Mouse (Mus musculus) CH12.LX (cell line): ENCODE measurements around the gene Pofut1. TPM values are rescaled to one million over a fixed set of nuclear protein-coding genes. Genes with fewer than 3 reads are reported as not detected.

Experiments
- DNase-seq: peaks from one replicate; pipeline ENCODE4 v3.0.0-alpha.2; 2013; ENCODE audit errors: extremely low read depth
- H3K27ac ChIP-seq: 2 replicates; pipeline ENCODE4 v1.5.1; 2012; ENCODE audit warnings: low read depth, mild to moderate bottlenecking, control low read depth, moderate library complexity; ENCODE audit not compliant: insufficient read depth
- H3K27me3 ChIP-seq: replicated peaks from 2 replicates; pipeline ENCODE3; 2012; ENCODE audit warnings: inconsistent platforms
- H3K36me3 ChIP-seq, 2 experiments: replicated peaks in 1 of 2; 2 replicates each; pipeline versions ENCODE3 to v1.6.1; 2012; ENCODE audit warnings: inconsistent platforms in 1 of 2, low read length in 1 of 2, mild to moderate bottlenecking in 1 of 2, mixed read lengths in 1 of 2, moderate library complexity in 1 of 2; ENCODE audit not compliant: control insufficient read depth in 1 of 2, insufficient read depth in 1 of 2
- H3K4me1 ChIP-seq, 2 experiments: 2 replicates each; pipeline ENCODE4 v1.6.1; 2012; ENCODE audit warnings: inconsistent platforms in 1 of 2, moderate library complexity in 1 of 2; ENCODE audit not compliant: insufficient read depth in 2 of 2, control insufficient read depth in 1 of 2
- H3K4me2 ChIP-seq: 2 replicates; pipeline ENCODE4 v1.6.1; 2012; ENCODE audit warnings: low read depth, mild to moderate bottlenecking, control low read depth; ENCODE audit not compliant: poor library complexity, insufficient read depth, severe bottlenecking
- H3K4me3 ChIP-seq, 3 experiments: fragments of 150-350 bp in 1 of 3; sonication (generic) in 1 of 3; replicated peaks in 1 of 3; 2 replicates each; pipeline versions ENCODE3 to v1.5.1; 2011 to 2012; ENCODE audit warnings: low read depth in 2 of 3, low read length in 2 of 3, mild to moderate bottlenecking in 2 of 3, moderate library complexity in 2 of 3, control low read depth in 1 of 3, improper control_type of control experiment in 1 of 3, inconsistent platforms in 1 of 3, mixed read lengths in 1 of 3; ENCODE audit not compliant: poor library complexity in 1 of 3
- H3K79me2 ChIP-seq: replicated peaks from 2 replicates; pipeline ENCODE4 v1.6.1; 2012; ENCODE audit warnings: mild to moderate bottlenecking, moderate library complexity; ENCODE audit not compliant: control insufficient read depth, poor library complexity, insufficient read depth, severe bottlenecking; ENCODE audit errors: extremely low read depth
- H3K9ac ChIP-seq: 2 replicates; pipeline ENCODE4 v1.6.1; 2012; ENCODE audit warnings: low read depth, mild to moderate bottlenecking, control low read depth, moderate library complexity; ENCODE audit not compliant: insufficient read depth
- H3K9me3 ChIP-seq: replicated peaks from 2 replicates; pipeline ENCODE3; 2012; ENCODE audit warnings: low read length, inconsistent platforms, mixed read lengths
- BHLHE40 ChIP-seq: IDR thresholded peaks from 2 replicates; pipeline ENCODE4 v1.6.1; 2011; ENCODE audit warnings: mild to moderate bottlenecking, low read depth, low read length, improper control_type of control experiment
- CTCF ChIP-seq, 2 experiments: IDR thresholded peaks in 1 of 2; conservative IDR thresholded peaks in 1 of 2; 2 replicates each; pipeline ENCODE4 v1.5.1; 2011 to 2012; ENCODE audit warnings: low read depth in 2 of 2, low read length in 2 of 2, improper control_type of control experiment in 1 of 2, inconsistent platforms in 1 of 2, mild to moderate bottlenecking in 1 of 2, moderate library complexity in 1 of 2
- E2F4 ChIP-seq: IDR thresholded peaks from 2 replicates; pipeline ENCODE4 v1.6.1; 2011; ENCODE audit warnings: low read depth, low read length, improper control_type of control experiment; ENCODE audit not compliant: insufficient replicate concordance
- ELF1 ChIP-seq: IDR thresholded peaks from 2 replicates; pipeline ENCODE4 v1.6.1; 2014; ENCODE audit warnings: low read depth, mild to moderate bottlenecking, inconsistent platforms, low read length, improper control_type of control experiment
- GABPA ChIP-seq: IDR thresholded peaks from 2 replicates; pipeline ENCODE4 v1.6.1; 2012; ENCODE audit warnings: low read depth, low read length, improper control_type of control experiment, inconsistent platforms; ENCODE audit not compliant: insufficient replicate concordance
- HCFC1 ChIP-seq: IDR thresholded peaks from 2 replicates; pipeline ENCODE4 v1.6.1; 2012; ENCODE audit warnings: low read depth, mild to moderate bottlenecking, inconsistent platforms, low read length, improper control_type of control experiment
- IRF4 ChIP-seq: IDR thresholded peaks from 2 replicates; pipeline ENCODE4 v1.6.1; 2014; ENCODE audit warnings: low read depth, mild to moderate bottlenecking, inconsistent platforms, low read length, improper control_type of control experiment
- JUN ChIP-seq: IDR thresholded peaks from 2 replicates; pipeline ENCODE4 v1.6.1; 2011; ENCODE audit warnings: low read depth, mild to moderate bottlenecking, low read length, improper control_type of control experiment, moderate library complexity; ENCODE audit not compliant: insufficient read depth
- JUND ChIP-seq: conservative IDR thresholded peaks from 2 replicates; pipeline ENCODE4 v1.6.1; 2011; ENCODE audit warnings: low read depth, low read length, improper control_type of control experiment
- MAFK ChIP-seq: IDR thresholded peaks from 2 replicates; pipeline ENCODE4 v1.6.1; 2011; ENCODE audit warnings: low read length, improper control_type of control experiment; ENCODE audit not compliant: insufficient replicate concordance
- MAZ ChIP-seq: IDR thresholded peaks from 2 replicates; pipeline ENCODE4 v1.6.1; 2012; ENCODE audit warnings: low read depth, mild to moderate bottlenecking, inconsistent platforms, low read length, improper control_type of control experiment, moderate library complexity
- MEF2A ChIP-seq: IDR thresholded peaks from 2 replicates; pipeline ENCODE4 v1.6.1; 2014; ENCODE audit warnings: low read depth, mild to moderate bottlenecking, inconsistent platforms, low read length, improper control_type of control experiment, borderline replicate concordance
- MXI1 ChIP-seq: IDR thresholded peaks from 2 replicates; pipeline ENCODE4 v1.6.1; 2011; ENCODE audit warnings: mild to moderate bottlenecking, low read depth, low read length, improper control_type of control experiment
- NELFE ChIP-seq: IDR thresholded peaks from 2 replicates; pipeline ENCODE4 v1.6.1; 2011; ENCODE audit warnings: low read depth, low read length, improper control_type of control experiment
- NRF1 ChIP-seq: IDR thresholded peaks from 2 replicates; pipeline ENCODE4 v1.6.1; 2014; ENCODE audit warnings: low read depth, mild to moderate bottlenecking, inconsistent platforms, low read length, improper control_type of control experiment, moderate library complexity
- PAX5 ChIP-seq: IDR thresholded peaks from 2 replicates; pipeline ENCODE4 v1.6.1; 2012; ENCODE audit warnings: low read length, inconsistent platforms, mixed read lengths
- RAD21 ChIP-seq: IDR thresholded peaks from 2 replicates; pipeline ENCODE4 v1.6.1; 2011; ENCODE audit warnings: low read depth, mild to moderate bottlenecking, low read length, improper control_type of control experiment, moderate library complexity
- RCOR1 ChIP-seq: conservative IDR thresholded peaks from 2 replicates; pipeline ENCODE4 v1.6.1; 2012; ENCODE audit warnings: low read depth, mild to moderate bottlenecking, inconsistent platforms, low read length, improper control_type of control experiment
- UBTF ChIP-seq: IDR thresholded peaks from 2 replicates; pipeline ENCODE4 v1.6.1; 2012; ENCODE audit warnings: low read depth, mild to moderate bottlenecking, inconsistent platforms, low read length, improper control_type of control experiment, moderate library complexity
- USF1 ChIP-seq: IDR thresholded peaks from 2 replicates; pipeline ENCODE4 v1.6.1; 2014; ENCODE audit warnings: low read depth, mild to moderate bottlenecking, inconsistent platforms, low read length, improper control_type of control experiment
- USF2 ChIP-seq: conservative IDR thresholded peaks from 2 replicates; pipeline ENCODE4 v1.6.1; 2011; ENCODE audit warnings: low read depth, low read length, improper control_type of control experiment
- ZC3H11A ChIP-seq: IDR thresholded peaks from 2 replicates; pipeline ENCODE4 v1.6.1; 2012; ENCODE audit warnings: low read depth, mild to moderate bottlenecking, inconsistent platforms, low read length, improper control_type of control experiment
- ZMIZ1 ChIP-seq: IDR thresholded peaks from 2 replicates; pipeline ENCODE4 v1.6.1; 2012; ENCODE audit warnings: low read depth, mild to moderate bottlenecking, inconsistent platforms, low read length, improper control_type of control experiment
- dilution Hi-C: fragments of 300-500 bp; cut with MboI; formaldehyde crosslinking; loops from 2 replicates; pipeline ENCODE4 v1.14.3; 2020; ENCODE audit warnings: low sequenced_read_pairs; ENCODE audit not compliant: extremely low pct_unique_long_range_greater_than_20kb, extremely low pct_ligation_motif_present
- in situ Hi-C: fragments of 300-500 bp; cut with MboI; formaldehyde crosslinking; loops from 3 replicates; pipeline ENCODE4 v1.14.3; 2019; ENCODE audit warnings: low sequenced_read_pairs, low pct_ligation_motif_present, low pct_unique_long_range_greater_than_20kb, mixed read lengths
- polyA plus RNA-seq: library from polyadenylated mRNA; unstranded; fragments of >175 nt; gene quantifications from 2 replicates; pipeline ENCODE4 v1.2.1, GENCODE M21; 2012; ENCODE audit warnings: low read depth; ENCODE audit not compliant: insufficient read length
- total RNA-seq, 2 experiments: library from RNA; depleted of rRNA; stranded (reverse); fragments of 300-350 nt in 1 of 2; fragments of >200 nt in 1 of 2; gene quantifications; 2 replicates each; pipeline ENCODE4 v1.2.3; 2012 to 2014

Gene Pofut1
- total and polyA plus RNA-seq, 3 experiments = 15.0 to 25.6 (median 22.8) TPM

- TF ChIP-seq PAX5 (no peak), ZMIZ1 (no peak), NELFE (no peak), IRF4 (no peak), MAFK (no peak)
Observed at GRCm38 (mm10) chr2:153278357-153278756, 37.0 kb downstream of the Pofut1 start (continued).

- Histone ChIP-seq H3K27me3 (no peaks in the 10 kb centered on the region), H3K4me3 (no peak overlapping the region), H3K36me3 (no peaks in the 10 kb centered on the region), H3K79me2 (no peaks in the 10 kb centered on the region), H3K4me2 (no peak overlapping the region), H3K9ac (no peak overlapping the region), H3K4me1 (peaks cover 2 to 7% of the 10 kb centered on the region in 2 experiments; a peak in 3 of 4 replicates), H3K27ac (no peak overlapping the region), H3K9me3 (no peaks in the 10 kb centered on the region)
- DNase-seq = no peak
- in situ Hi-C loops = no loop called here
- dilution Hi-C loops = no loop called here
- no peak for TF ChIP-seq MEF2A
- TF ChIP-seq ELF1 = no peak
- TF ChIP-seq NRF1 = no peak
- TF ChIP-seq UBTF = no peak
- TF ChIP-seq PAX5 = no peak
- TF ChIP-seq GABPA = no peak
- no peak for TF ChIP-seq RAD21
- no peak for TF ChIP-seq BHLHE40
- no peak for TF ChIP-seq JUND
- no peak for TF ChIP-seq RCOR1
- TF ChIP-seq USF1 = no peak
- TF ChIP-seq ZC3H11A = no peak
- TF ChIP-seq HCFC1 = no peak
- TF ChIP-seq IRF4 = no peak
- no peak for TF ChIP-seq JUN
- no peak for TF ChIP-seq MAZ
- TF ChIP-seq, all 38 proteins: peak for 0
Observed at GRCm38 (mm10) chr2:153283919-153284318, 42.6 kb downstream of the Pofut1 start.

GRCm38 (mm10) chr2:153286524-153286923 is 45.2 kb downstream of the Pofut1 start:
- Histone ChIP-seq H3K4me1 (peaks cover 2 to 8% of the 10 kb centered on the region in 2 experiments), H3K36me3 (no peaks in the 10 kb centered on the region), H3K79me2 (no peaks in the 10 kb centered on the region), H3K9me3 (no peaks in the 10 kb centered on the region), H3K9ac (no peak overlapping the region), H3K4me3 (no peak overlapping the region), H3K27me3 (no peaks in the 10 kb centered on the region), H3K27ac (no peak overlapping the region), H3K4me2 (no peak overlapping the region)
- TF ChIP-seq PAX5 (no peak), ELF1 (no peak), JUND (no peak), USF2 (no peak), E2F4 (no peak), MAZ (no peak), ZMIZ1 (no peak), NELFE (no peak), RCOR1 (no peak), CTCF (conservative IDR thresholded peaks at IDR 0.05 in 1 of 2, IDR thresholded peaks at IDR 0.05 in 1 of 2; ENCODE audit: low read depth in 2 of 2, low read length in 2 of 2) (no peak), MXI1 (no peak)
- in situ Hi-C loops (no loop called here), dilution Hi-C loops (no loop called here)
- DNase-seq = no peak
